Mouse (Mus musculus) embryonic facial prominence, embryonic 11.5 days (tissue): ENCODE results near the gene Tap1. TPM values are rescaled to one million over a fixed set of nuclear protein-coding genes. Genes with fewer than 3 reads are reported as not detected.

Experiments used
- ATAC-seq: fragments of 200-750 bp; cut with Nextera tagmentation; replicated peaks from 2 replicates; pipeline ENCODE4 v1.8.0; 2017; ENCODE audit warnings: low read depth; ENCODE audit not compliant: insufficient number of reproducible peaks, low FRiP score, low TSS enrichment
- DNase-seq: peaks from one replicate; pipeline ENCODE4 v3.0.0-alpha.2; 2015; ENCODE audit warnings: low spot score
- H3K27ac ChIP-seq: fragments of 300-500 bp; sonication (generic); replicated peaks from 2 replicates; pipeline ENCODE4 v1.5.1; 2014; ENCODE audit warnings: mild to moderate bottlenecking, low read depth, low read length, control low read depth
- H3K27me3 ChIP-seq: fragments of 300-500 bp; sonication (generic); 2 replicates; pipeline ENCODE4 v1.6.1; 2014; ENCODE audit warnings: mild to moderate bottlenecking, low read length, moderate library complexity, mixed read lengths; ENCODE audit not compliant: control insufficient read depth, insufficient read depth
- H3K36me3 ChIP-seq: fragments of 300-500 bp; sonication (generic); replicated peaks from 2 replicates; pipeline ENCODE4 v1.6.1; 2014; ENCODE audit warnings: low read depth, mild to moderate bottlenecking, low read length, moderate library complexity, mixed read lengths; ENCODE audit not compliant: control insufficient read depth, insufficient read depth
- H3K4me1 ChIP-seq: fragments of 300-500 bp; sonication (generic); 2 replicates; pipeline ENCODE4 v1.6.1; 2014; ENCODE audit warnings: low read length, mixed read lengths; ENCODE audit not compliant: control insufficient read depth, insufficient read depth
- H3K4me2 ChIP-seq: fragments of 300-500 bp; sonication (generic); 2 replicates; pipeline ENCODE4 v1.6.1; 2014; ENCODE audit warnings: low read depth, mild to moderate bottlenecking, control low read depth, low read length, moderate library complexity
- H3K4me3 ChIP-seq: fragments of 300-500 bp; sonication (generic); 2 replicates; pipeline ENCODE4 v1.5.1; 2014; ENCODE audit warnings: low read depth, low read length, control low read depth
- H3K9ac ChIP-seq: fragments of 300-500 bp; sonication (generic); replicated peaks from 2 replicates; pipeline ENCODE4 v1.6.1; 2014; ENCODE audit warnings: mild to moderate bottlenecking, control low read depth, low read length
- H3K9me3 ChIP-seq: fragments of 300-500 bp; sonication (generic); replicated peaks from 2 replicates; pipeline ENCODE4 v1.6.1; 2016; ENCODE audit warnings: mild to moderate bottlenecking, low read length, inconsistent platforms, mixed read lengths; ENCODE audit not compliant: control insufficient read depth
- WGBS: fragments of 180-500 bp; shearing (Covaris S2); extraction: QIAGEN DNeasy Blood & Tissue Kit; methylation state at CpG from one replicate; pipeline ENCODE4 v1.1.7; 2014; 5-methylcytosine and 5-hydroxymethylcytosine counted together
- polyA plus RNA-seq: library from polyadenylated mRNA; unstranded; fragments of >200 nt; fragmentation: Nextera tagmentation; extraction: Ambion mirVana; gene quantifications from 2 replicates; pipeline ENCODE4 v1.2.1, GENCODE M21; 2014

Gene Tap1
- polyA plus RNA-seq, 1 experiment from 2014 or later, result 2.3 TPM

DNA sequence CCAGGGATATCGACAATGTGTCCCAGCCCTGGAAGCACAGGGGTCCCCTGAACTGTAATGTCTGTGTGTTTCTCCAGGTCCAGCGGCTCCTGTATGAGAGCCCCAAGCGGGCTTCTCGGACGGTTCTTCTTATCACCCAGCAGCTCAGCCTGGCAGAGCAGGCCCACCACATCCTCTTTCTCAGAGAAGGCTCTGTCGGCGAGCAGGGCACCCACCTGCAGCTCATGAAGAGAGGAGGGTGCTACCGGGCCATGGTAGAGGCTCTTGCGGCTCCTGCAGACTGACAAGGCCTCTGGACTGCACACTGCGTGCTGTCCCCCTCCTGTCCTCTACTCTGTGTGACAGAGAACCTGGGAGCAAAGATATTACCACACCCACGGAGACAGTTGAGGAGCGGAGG lies 9.1 kb downstream of the Tap1 start:
- peaks cover 65% of the 10 kb centered on the region for H3K27me3 ChIP-seq
- H3K4me2 ChIP-seq, result no peak overlapping the region
- DNase-seq, result no peak
- WGBS, result 31% methylated on average over 12 of the region's 12 CpGs
- no peaks in the 10 kb centered on the region; the same call in 1 of the 2 replicates for H3K4me1 ChIP-seq
- H3K9me3 ChIP-seq, result no peaks in the 10 kb centered on the region
- ATAC-seq, result no peak
- H3K4me3 ChIP-seq, result no peak overlapping the region
- H3K27ac ChIP-seq, result no peak overlapping the region
- H3K36me3 ChIP-seq, result no peaks in the 10 kb centered on the region
- no peak overlapping the region for H3K9ac ChIP-seq

DNA sequence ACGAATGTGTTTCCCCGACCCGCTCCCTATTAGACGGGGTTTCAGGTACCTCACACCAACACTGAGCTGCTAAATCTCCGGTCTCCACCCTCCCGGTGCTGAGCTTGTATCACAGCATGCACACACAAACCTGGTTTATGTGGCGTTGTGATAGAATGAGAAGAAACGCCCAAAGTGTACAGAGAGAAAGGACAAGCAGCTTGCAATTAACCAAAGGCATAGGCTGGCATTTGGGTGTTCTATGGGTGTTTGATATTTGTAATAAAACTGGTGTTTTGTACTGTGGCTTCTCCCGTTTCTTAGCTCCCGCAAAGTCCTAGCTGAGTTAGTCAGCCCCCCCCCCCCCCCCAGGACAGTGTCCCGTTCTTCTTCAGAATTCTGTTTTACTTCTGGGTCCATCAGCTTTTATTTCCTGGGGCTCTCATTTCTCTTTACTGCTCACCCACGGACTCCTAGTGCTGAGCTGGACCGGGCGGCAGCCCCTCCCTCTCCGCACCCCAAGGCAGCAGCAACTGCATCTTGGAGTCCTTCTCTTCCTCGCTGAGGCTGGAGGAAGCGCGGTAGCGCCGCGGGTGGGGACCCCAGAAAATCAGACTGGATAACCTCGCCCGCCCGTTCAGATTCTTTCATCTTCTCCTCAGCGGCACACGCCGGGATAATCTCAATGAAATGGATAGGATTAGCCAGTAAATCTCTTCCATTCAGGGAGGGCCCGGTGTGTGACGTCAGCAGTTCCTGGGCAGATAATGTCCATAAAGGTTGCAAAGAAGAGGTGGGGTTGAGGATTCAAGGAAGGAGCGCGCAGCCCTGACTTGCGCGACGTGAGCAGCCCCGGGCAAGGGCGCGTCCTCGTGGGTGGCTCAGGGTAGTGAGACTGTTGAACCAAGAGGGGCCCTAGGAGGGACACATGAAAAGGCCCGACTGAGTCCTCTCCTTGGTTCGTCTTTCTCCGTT lies 9.9 kb downstream of the Tap1 start, which contains the start of gene Psmb8:
Psmb8 (plus strand) TSS at position 781 of the 954 bp plus-strand sequence.
- WGBS, result 4% methylated on average over 41 of the region's 41 CpGs
- peak within 1 kb of the TSS; percentile 34; the same call in 1 of the 2 replicates for H3K9ac ChIP-seq

DNA sequence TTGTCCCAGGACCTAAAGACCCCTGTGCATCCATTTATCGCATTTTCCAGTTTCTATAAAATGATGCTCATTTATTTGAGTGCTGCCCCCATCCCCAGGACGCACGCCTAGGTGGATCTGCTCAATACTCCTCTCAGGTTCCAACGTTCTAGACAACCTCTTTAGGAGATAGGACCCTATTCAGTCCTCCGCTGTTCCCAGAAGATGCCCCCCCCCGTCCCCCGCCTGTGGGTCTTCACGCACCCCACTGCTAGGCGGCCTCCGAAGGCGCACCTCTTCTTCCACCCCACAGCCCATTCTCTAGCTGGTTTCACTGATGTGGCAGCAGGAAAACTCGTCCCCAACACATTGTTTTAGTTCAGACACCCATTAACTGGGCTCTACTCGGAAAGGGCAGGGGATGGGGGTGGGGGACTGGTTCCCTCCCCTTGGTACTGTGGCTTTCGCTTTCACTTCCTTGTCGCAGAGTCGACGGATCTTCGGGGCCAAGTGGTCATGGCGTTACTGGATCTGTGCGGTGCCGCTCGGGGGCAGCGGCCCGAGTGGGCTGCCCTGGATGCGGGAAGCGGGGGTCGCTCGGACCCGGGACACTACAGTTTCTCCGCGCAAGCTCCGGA lies 10.7 kb downstream of the Tap1 start:
- Histone ChIP-seq H3K27ac (no peak overlapping the region), H3K4me2 (peak overlapping the region; percentile 60), H3K27me3 (peaks cover 60% of the 10 kb centered on the region), H3K9me3 (no peaks in the 10 kb centered on the region), H3K36me3 (no peaks in the 10 kb centered on the region), H3K4me3 (peak overlapping the region; percentile 31), H3K9ac (no peak overlapping the region), H3K4me1 (no peaks in the 10 kb centered on the region; the same call in 1 of the 2 replicates)
- WGBS, result 3% methylated on average over 32 of the region's 32 CpGs
- DNase-seq, result no peak
- no peak for ATAC-seq

More for the DNA sequence above, 9.9 kb downstream of the Tap1 start, which contains the start of gene Psmb8:
- Histone ChIP-seq H3K9me3 (no peaks in the 10 kb centered on the region), H3K4me2 (peak within 1 kb of the TSS; percentile 60), H3K27me3 (peaks cover 63% of the 10 kb centered on the region), H3K4me3 (peak within 1 kb of the TSS; percentile 31), H3K27ac (no peak within 1 kb of the TSS), H3K36me3 (no peaks in the 10 kb centered on the region), H3K4me1 (no peaks in the 10 kb centered on the region; the same call in 1 of the 2 replicates)
- DNase-seq (peak; percentile 89), ATAC-seq (peak; percentile 78)

DNA sequence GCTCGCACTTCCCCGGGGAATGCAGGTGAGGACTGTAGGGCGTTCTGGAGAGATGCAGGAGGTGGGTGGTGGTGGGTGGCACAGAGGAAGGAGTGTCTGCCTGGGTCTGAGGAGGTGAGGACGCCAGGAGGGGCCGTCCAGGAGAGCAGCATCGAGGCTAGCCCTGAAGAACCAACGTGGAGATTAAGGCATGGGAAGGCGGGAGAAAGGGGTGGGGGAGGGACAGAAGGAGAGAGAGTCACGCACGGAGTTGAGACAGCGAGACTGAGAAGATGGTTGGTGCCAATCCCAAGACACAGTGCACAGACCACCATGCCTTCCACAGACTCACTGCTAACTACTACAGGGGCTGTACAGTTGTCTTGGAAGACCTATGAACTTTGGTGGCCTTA lies 11.2 kb downstream of the Tap1 start:
- Histone ChIP-seq H3K9me3 (no peaks in the 10 kb centered on the region), H3K36me3 (no peaks in the 10 kb centered on the region), H3K27me3 (peaks cover 62% of the 10 kb centered on the region), H3K27ac (no peak overlapping the region), H3K4me2 (no peak overlapping the region), H3K9ac (no peak overlapping the region), H3K4me3 (no peak overlapping the region), H3K4me1 (no peaks in the 10 kb centered on the region; the same call in 1 of the 2 replicates)
- WGBS, result 8% methylated on average over 11 of the region's 11 CpGs
- DNase-seq, result no peak
- ATAC-seq, result no peak

DNA sequence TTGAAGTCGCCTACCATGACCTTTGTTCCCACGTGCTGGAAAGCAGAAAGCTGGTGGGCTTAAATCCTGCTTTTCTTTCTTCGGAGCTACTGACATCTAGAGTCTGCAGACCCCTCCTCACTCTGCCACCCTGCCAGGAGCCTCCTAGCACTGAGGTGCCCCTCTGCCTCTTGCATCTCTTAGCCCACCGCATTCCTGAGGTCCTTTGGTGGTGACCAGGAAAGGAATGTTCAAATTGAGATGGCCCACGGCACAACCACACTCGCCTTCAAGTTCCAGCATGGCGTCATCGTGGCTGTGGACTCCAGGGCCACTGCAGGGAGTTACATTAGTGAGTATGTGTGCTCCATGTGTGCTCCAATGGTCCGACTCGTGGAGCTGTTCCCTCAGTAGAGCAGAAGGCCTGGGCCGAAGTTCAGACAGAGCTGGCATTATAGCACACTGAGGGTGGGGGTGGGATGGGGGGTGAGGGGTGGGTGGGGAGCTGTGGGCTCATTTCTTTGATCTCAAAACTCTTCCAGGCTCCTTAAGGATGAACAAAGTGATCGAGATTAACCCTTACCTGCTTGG lies 11.8 kb downstream of the Tap1 start:
- Histone ChIP-seq H3K9me3 (no peaks in the 10 kb centered on the region), H3K4me2 (no peak overlapping the region), H3K4me1 (no peaks in the 10 kb centered on the region; the same call in 1 of the 2 replicates), H3K4me3 (no peak overlapping the region), H3K36me3 (no peaks in the 10 kb centered on the region), H3K27ac (no peak overlapping the region), H3K27me3 (peaks cover 57% of the 10 kb centered on the region), H3K9ac (no peak overlapping the region)
- DNase-seq (no peak), ATAC-seq (no peak)
- 65% methylated on average over 12 of the region's 12 CpGs for WGBS

DNA sequence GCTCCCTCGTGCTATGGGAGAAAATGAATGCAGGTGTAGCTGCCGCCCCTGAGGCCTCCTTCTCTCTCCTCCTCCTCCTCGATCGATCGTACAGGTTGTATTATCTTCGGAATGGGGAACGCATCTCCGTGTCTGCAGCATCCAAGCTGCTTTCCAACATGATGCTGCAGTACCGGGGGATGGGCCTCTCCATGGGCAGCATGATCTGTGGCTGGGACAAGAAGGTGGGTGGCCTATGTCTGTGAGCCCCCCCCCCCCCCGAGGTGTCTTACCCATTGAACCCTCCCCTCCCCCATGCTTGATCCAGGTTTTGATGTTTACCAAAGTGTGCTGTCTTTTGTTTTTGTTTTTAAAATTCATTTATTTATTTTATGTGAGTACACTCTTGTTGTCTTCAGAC lies 12.7 kb downstream of the Tap1 start:
- no peak overlapping the region for H3K4me3 ChIP-seq
- no peak overlapping the region for H3K27ac ChIP-seq
- ATAC-seq, result no peak
- H3K27me3 ChIP-seq, result peaks cover 55% of the 10 kb centered on the region
- WGBS, result 79% methylated on average over 10 of the region's 10 CpGs
- H3K4me2 ChIP-seq, result no peak overlapping the region
- no peaks in the 10 kb centered on the region for H3K36me3 ChIP-seq
- H3K4me1 ChIP-seq, result no peaks in the 10 kb centered on the region; the same call in 1 of the 2 replicates
- H3K9ac ChIP-seq, result no peak overlapping the region
- H3K9me3 ChIP-seq, result no peaks in the 10 kb centered on the region
- no peak for DNase-seq

DNA sequence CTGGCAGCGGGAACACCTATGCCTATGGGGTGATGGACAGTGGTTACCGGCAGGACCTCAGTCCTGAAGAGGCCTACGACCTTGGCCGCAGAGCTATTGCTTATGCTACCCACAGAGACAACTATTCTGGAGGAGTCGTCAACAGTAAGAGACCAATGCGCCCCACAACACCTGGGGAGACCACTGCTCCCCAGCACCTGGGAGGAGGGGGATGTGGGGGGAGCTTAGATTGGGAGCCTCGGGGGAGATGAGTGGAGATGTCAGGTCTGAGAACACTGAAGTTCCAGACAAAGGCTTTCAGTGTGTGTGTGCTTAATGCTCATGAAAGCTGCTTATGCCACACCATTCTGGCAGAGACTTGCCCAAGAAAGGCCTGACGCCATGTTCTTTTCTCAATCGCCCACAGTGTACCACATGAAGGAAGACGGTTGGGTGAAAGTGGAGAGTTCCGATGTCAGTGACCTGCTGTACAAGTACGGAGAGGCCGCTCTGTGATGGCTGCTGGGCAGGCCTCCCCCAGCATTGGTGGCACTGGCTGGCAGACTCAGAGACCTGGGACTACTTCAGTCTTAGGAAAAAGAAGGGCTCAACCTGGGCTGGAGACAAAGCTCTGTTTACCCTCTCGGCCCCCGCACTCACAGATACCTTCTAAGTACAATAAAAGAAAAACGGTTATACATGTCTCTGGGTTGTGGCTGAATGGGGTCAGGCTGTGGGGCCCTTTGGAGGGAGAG lies 13.6 kb downstream of the Tap1 start:
- Histone ChIP-seq H3K27ac (no peak overlapping the region), H3K9me3 (no peaks in the 10 kb centered on the region), H3K9ac (no peak overlapping the region), H3K36me3 (no peaks in the 10 kb centered on the region), H3K27me3 (peaks cover 55% of the 10 kb centered on the region), H3K4me1 (no peaks in the 10 kb centered on the region; the same call in 1 of the 2 replicates), H3K4me2 (no peak overlapping the region), H3K4me3 (no peak overlapping the region)
- DNase-seq (no peak), ATAC-seq (no peak)
- 84% methylated on average over 16 of the region's 16 CpGs for whole genome bisulfite sequencing
